Mouse (Mus musculus) cortical plate, adult 2 months (tissue): ENCODE results near the gene Kctd13.

ENCODE experiments used
- CTCF ChIP-seq: fragments of 200-500 bp; IDR thresholded peaks from 2 replicates; pipeline ENCODE4 v1.5.1; 2011; ENCODE audit warnings: mild to moderate bottlenecking, control low read depth, low read length; ENCODE audit not compliant: insufficient read depth; ENCODE audit errors: extremely low read depth
- POLR2A ChIP-seq: fragments of 200-500 bp; IDR thresholded peaks from 2 replicates; pipeline ENCODE4 v1.6.1; 2011; ENCODE audit warnings: mild to moderate bottlenecking, low read length, control low read depth; ENCODE audit not compliant: insufficient read depth; ENCODE audit errors: extremely low read depth

- TF ChIP-seq CTCF, result no peak
- TF ChIP-seq POLR2A, result no peak
Measured at GRCm38 (mm10) chr7:126983113-126983512, 54.4 kb downstream of the Kctd13 start.
